Mouse (Mus musculus): ENCODE measurements around the gene Sema4b.

GRCm38 (mm10) chr7:80268897-80269750 lies 82.5 kb downstream of the Sema4b start, which contains the start of gene Vps33b:
- TF ChIP-seq CTCF (IDR thresholded peaks at IDR 0.05; ENCODE audit: control insufficient read depth, insufficient read depth, insufficient replicate concordance, low read depth, low read length) = no peak
- peak; percentile 63 for TF ChIP-seq POLR2A (IDR thresholded peaks at IDR 0.05; ENCODE audit: control insufficient read depth, low read depth, low read length)

Measured in testis, adult 2 months (tissue).